Mouse (Mus musculus) forebrain, embryonic 15.5 days (tissue): Measurements from ENCODE around the gene H2afx. TPM values are rescaled to one million over a fixed set of nuclear protein-coding genes. Genes with fewer than 3 reads are reported as not detected.
"Not testable (repeated sequence)": the region's sequence is repeated elsewhere in the genome, so short reads cannot be mapped to it uniquely, and the experiment has no call there.

ENCODE experiments used
- ATAC-seq: fragments of 200-750 bp; cut with Nextera tagmentation; replicated peaks from 2 replicates; pipeline ENCODE4 v1.8.0; 2017; ENCODE audit warnings: mild to moderate bottlenecking, moderate TSS enrichment, moderate library complexity
- H3K27ac ChIP-seq: fragments of 300-500 bp; sonication (generic); replicated peaks from 2 replicates; pipeline ENCODE4 v1.5.1; 2015; ENCODE audit warnings: mild to moderate bottlenecking, inconsistent platforms
- H3K27me3 ChIP-seq: fragments of 300-500 bp; sonication (generic); 2 replicates; pipeline ENCODE4 v1.6.1; 2015; ENCODE audit warnings: inconsistent platforms
- H3K36me3 ChIP-seq: fragments of 300-500 bp; sonication (generic); 2 replicates; pipeline ENCODE4 v1.6.1; 2015; ENCODE audit warnings: mild to moderate bottlenecking, inconsistent platforms
- H3K4me1 ChIP-seq: fragments of 300-500 bp; sonication (generic); 2 replicates; pipeline ENCODE4 v1.6.1; 2015; ENCODE audit warnings: inconsistent platforms
- H3K4me2 ChIP-seq: fragments of 300-500 bp; sonication (generic); replicated peaks from 2 replicates; pipeline ENCODE4 v1.6.1; 2015; ENCODE audit warnings: mild to moderate bottlenecking, inconsistent platforms
- H3K4me3 ChIP-seq: fragments of 300-500 bp; sonication (generic); 2 replicates; pipeline ENCODE4 v1.5.1; 2015; ENCODE audit warnings: mild to moderate bottlenecking, inconsistent platforms
- H3K9ac ChIP-seq: fragments of 300-500 bp; sonication (generic); replicated peaks from 2 replicates; pipeline ENCODE4 v1.6.1; 2015; ENCODE audit warnings: mild to moderate bottlenecking, inconsistent platforms
- H3K9me3 ChIP-seq: fragments of 300-500 bp; sonication (generic); 2 replicates; pipeline ENCODE4 v1.6.1; 2016; ENCODE audit warnings: inconsistent platforms
- WGBS: fragments of 180-500 bp; shearing (Covaris S2); methylation state at CpG from one replicate; pipeline ENCODE4 v1.1.7; 2015; ENCODE audit warnings: mixed read lengths; 5-methylcytosine and 5-hydroxymethylcytosine counted together
- polyA plus RNA-seq: library from polyadenylated mRNA; unstranded; fragments of >200 nt; fragmentation: Nextera tagmentation; extraction: Ambion mirVana; gene quantifications from 2 replicates; pipeline ENCODE4 v1.2.1, GENCODE M21; 2015

The H2afx gene
- polyA plus RNA-seq, 1 experiment from 2014 or later: 232 TPM

DNA sequence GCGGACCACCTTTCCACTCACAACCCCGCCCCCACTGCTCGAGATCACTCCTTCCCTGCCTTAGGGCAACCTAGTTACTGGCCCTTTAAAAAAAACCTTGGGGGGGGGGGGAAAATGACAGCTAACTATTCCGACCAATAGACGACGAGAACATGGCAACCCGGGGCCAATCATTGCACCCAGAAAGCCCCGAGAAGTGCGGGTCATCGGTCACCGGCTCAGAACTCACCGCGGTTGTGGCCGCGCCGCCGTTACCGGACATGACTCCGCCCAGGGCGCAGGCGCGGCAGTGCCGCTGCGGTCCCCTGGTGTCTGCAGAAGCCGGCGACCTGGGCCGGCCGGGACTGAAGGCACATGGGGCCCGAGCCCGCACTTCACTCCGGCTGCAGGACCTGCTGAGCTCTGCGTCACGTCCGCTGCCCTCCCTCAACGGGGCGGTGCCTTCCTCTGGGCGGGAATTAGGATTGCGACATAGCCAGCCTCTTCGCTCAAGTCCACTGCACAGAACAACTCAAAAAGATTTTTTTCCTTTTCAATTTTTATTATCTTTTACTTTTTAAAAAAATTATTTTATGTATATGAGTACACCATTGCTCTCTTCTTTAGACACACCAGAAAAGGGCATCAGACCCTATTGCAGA, 9.4 kb downstream of the H2afx start, which contains the start of gene Hmbs:
TSS of gene Hmbs (minus strand) at position 448 of the 641 bp plus-strand sequence.
- H3K36me3 ChIP-seq: peaks cover 27% of the 10 kb centered on the region
- WGBS: under 1% methylated on average over 39 of the region's 39 CpGs

DNA sequence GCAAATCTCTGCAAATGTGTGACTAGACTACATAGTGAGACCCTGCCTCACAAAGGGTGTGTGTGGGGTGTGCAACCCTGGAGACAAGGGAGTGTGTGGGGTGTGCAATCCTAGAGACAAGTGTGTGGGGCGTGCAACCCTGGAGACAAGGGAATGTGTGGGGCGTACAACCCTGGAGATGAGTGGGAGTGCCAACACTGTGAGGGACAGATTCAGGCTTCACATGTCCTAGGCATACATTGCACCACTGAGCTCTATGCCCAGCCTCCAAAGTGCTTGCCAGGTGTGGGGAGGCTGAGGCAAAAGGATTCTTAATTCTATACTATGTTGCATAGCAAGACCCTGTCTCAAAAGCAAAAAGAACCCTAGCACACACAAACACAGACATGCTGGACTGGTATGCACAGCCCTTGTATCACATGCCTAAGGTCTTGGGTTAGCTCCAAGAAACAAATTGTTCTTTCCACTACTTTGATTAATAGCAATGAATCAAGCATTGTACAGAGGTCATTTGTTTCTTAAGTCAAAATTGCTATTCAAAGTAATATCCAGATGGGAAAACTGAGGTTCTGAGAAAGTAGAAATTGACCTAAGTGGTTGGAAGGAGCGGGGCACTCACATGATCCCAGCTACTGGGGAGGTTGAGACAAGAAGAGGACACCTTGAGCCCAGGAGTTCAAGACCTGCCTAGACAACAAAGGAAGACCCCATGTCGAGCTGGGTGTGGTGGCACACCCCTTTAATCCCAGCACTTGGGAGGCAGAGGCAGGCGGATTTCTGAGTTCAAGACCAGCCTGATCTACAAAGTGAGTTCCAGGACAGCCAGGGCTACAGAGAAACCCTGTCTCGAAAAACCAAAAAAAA, 11.3 kb downstream of the H2afx start:
- Histone ChIP-seq H3K27ac (no peak overlapping the region), H3K4me3 (no peak overlapping the region), H3K27me3 (no peaks in the 10 kb centered on the region), H3K4me1 (peaks cover 17% of the 10 kb centered on the region), H3K9me3 (no peaks in the 10 kb centered on the region), H3K36me3 (peaks cover 42% of the 10 kb centered on the region), H3K4me2 (no peak overlapping the region), H3K9ac (no peak overlapping the region)
- ATAC-seq: no peak
- WGBS: 93% methylated on average over 6 of the region's 6 CpGs

More for the DNA sequence above, 9.4 kb downstream of the H2afx start, which contains the start of gene Hmbs:
- Histone ChIP-seq H3K27ac (peak within 1 kb of the TSS; percentile 95), H3K27me3 (no peaks in the 10 kb centered on the region), H3K4me3 (peak within 1 kb of the TSS; percentile 68), H3K4me1 (peaks cover 17% of the 10 kb centered on the region), H3K9ac (peak within 1 kb of the TSS; percentile 72), H3K4me2 (peak within 1 kb of the TSS; percentile 72), H3K9me3 (no peaks in the 10 kb centered on the region)
- ATAC-seq: peak; percentile 97

DNA sequence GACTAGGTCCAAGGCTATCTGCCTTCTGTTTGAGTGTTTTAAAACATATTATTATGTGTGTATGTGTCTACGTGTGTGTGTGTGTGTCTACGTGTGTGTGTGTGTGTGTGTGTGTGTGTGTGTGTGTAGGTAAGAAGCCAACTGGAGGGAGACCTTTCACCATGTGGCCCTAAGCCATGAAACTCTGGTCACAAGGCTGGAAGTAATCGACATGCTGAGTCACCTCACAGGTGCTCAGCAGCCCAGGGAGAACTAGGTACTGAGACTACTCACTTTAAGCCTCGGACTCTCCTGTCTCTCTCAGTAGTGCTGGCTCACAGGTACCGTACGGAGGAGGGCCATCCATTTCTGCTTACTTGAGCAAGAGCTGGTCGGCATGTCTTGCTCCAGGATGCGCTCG, 12.7 kb downstream of the H2afx start:
- Histone ChIP-seq H3K9ac (no peak overlapping the region), H3K36me3 (peaks cover 54% of the 10 kb centered on the region), H3K4me1 (peaks cover 17% of the 10 kb centered on the region), H3K27me3 (no peaks in the 10 kb centered on the region), H3K27ac (no peak overlapping the region), H3K4me2 (no peak overlapping the region), H3K9me3 (no peaks in the 10 kb centered on the region), H3K4me3 (no peak overlapping the region)
- WGBS: 91% methylated on average over 9 of the region's 9 CpGs
- no peak for ATAC-seq

DNA sequence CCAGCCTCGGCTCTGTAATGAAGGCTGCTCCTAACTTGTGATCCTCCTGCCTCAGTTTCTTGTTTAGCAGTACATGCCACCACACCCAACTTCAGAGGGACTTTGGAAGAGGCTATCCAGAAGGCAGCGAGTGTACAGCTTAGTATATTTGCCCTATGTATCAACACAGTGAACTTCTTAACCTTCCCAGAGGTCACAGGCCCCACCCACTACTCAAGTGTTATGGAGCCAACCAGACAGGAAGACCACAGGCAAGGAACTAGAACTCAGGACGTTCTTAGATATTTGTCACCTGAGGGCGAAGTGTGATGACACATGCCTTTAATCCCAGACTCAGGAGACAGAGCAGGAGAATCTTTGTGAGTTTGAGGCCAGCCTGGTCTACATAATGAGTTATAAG, 13.1 kb downstream of the H2afx start:
- ATAC-seq: no peak
- Histone ChIP-seq H3K4me2 (no peak overlapping the region), H3K4me3 (no peak overlapping the region), H3K9ac (no peak overlapping the region), H3K4me1 (peaks cover 14% of the 10 kb centered on the region), H3K9me3 (no peaks in the 10 kb centered on the region), H3K27me3 (no peaks in the 10 kb centered on the region), H3K27ac (no peak overlapping the region), H3K36me3 (peaks cover 58% of the 10 kb centered on the region)
- 88% methylated on average over 4 of the region's 4 CpGs for WGBS

DNA sequence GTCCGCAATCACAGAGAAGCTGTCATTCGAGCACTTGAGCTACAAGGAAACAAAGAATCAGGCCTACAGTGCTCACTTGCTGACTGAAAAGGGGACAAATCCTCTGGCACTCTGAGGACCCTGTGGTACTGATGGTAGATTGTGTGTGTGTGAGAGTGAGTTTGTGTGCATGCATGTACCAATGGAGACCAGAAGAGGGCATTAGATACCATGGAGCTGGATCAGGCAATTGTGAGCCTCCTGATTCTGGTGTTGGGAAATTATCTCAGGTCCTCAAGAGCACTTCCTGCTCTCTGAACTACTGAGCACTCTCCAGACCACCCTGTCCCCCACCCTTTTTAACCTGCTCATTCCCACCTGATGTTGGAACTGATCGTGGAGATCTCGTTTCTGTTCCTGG, 14.1 kb downstream of the H2afx start:
- H3K4me2 ChIP-seq: no peak overlapping the region
- WGBS: 96% methylated on average over 4 of the region's 4 CpGs
- no peak overlapping the region for H3K9ac ChIP-seq
- no peak overlapping the region for H3K27ac ChIP-seq
- no peak for ATAC-seq
- no peaks in the 10 kb centered on the region for H3K9me3 ChIP-seq
- H3K4me3 ChIP-seq: no peak overlapping the region
- H3K4me1 ChIP-seq: peaks cover 6% of the 10 kb centered on the region
- H3K27me3 ChIP-seq: no peaks in the 10 kb centered on the region
- peaks cover 67% of the 10 kb centered on the region for H3K36me3 ChIP-seq

DNA sequence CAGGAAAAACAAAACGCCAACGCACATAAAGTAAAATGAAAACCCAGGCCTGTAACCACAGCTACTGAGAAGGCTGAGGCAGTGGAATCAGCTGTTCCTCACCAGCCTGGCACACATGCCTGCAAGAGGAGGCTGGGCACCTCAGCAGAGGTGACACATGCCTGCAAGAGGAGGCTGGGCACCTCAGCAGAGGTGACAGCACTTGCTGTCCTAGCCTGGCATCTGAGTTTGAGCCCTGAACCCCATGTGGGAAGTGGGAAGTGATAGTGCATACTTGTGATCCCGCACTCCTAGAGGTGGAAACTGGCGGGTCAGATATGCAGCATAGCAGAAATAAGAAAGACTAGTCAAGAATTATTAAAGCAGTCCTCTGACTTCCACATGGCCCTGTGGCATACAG, 16.9 kb downstream of the H2afx start:
- no peaks in the 10 kb centered on the region for H3K4me1 ChIP-seq
- H3K36me3 ChIP-seq: peaks cover 96% of the 10 kb centered on the region
- no peak overlapping the region for H3K27ac ChIP-seq
- no peak for ATAC-seq
- 98% methylated on average over 4 of the region's 4 CpGs for WGBS
- H3K27me3 ChIP-seq: no peaks in the 10 kb centered on the region
- H3K9ac ChIP-seq: no peak overlapping the region
- no peak overlapping the region for H3K4me3 ChIP-seq
- no peak overlapping the region for H3K4me2 ChIP-seq
- H3K9me3 ChIP-seq: no peaks in the 10 kb centered on the region

DNA sequence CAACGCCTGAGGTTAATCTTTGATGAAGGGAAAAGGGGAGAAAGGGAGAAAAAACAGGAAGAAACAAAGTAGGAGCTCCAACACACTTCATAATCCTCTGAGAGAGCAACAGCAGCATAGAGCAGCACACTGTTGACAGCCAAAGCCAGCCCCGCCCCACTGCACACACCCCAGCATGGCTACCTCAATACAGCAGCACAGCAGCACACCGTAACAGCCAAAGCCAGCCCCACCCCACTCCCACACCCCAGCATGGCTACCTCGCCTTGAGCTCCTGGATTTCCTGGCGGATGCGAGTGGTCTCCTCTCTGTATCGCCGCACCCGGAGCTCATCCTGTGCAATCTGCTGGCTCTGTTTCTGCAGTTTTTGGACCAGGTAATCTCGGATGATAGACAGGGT, 17.8 kb downstream of the H2afx start:
- WGBS: 91% methylated on average over 10 of the region's 10 CpGs

DNA sequence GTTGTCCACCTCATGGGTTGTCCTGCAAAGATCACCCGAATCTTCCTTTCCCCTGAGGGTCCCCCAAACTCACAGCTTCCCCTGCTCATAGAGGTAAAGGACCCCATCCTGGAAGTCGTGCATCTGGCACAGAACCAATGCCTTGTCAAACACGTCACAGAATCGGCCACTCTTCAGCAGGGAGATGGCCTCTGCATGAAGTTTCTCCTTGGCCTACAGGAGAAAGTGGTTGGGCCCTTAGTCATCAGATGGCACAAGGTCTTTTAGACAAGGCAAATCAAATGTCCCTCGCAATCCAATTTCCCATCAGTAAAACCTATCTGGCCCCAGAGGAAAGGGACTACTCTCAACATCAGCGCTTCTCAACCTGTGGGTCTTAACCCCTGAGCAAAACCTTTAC, 18.6 kb downstream of the H2afx start:
- H3K9ac ChIP-seq: no peak overlapping the region
- no peak for ATAC-seq
- WGBS: 92% methylated on average over 6 of the region's 6 CpGs
- H3K9me3 ChIP-seq: no peaks in the 10 kb centered on the region
- H3K4me3 ChIP-seq: no peak overlapping the region
- H3K36me3 ChIP-seq: peaks cover 97% of the 10 kb centered on the region
- H3K4me1 ChIP-seq: no peaks in the 10 kb centered on the region
- no peak overlapping the region for H3K27ac ChIP-seq
- no peak overlapping the region for H3K4me2 ChIP-seq
- no peaks in the 10 kb centered on the region for H3K27me3 ChIP-seq

More for the DNA sequence above, 17.8 kb downstream of the H2afx start:
- H3K4me3 ChIP-seq: no peak overlapping the region
- no peak for ATAC-seq
- no peaks in the 10 kb centered on the region for H3K27me3 ChIP-seq
- H3K9ac ChIP-seq: no peak overlapping the region
- H3K9me3 ChIP-seq: no peaks in the 10 kb centered on the region
- no peak overlapping the region for H3K27ac ChIP-seq
- no peaks in the 10 kb centered on the region for H3K4me1 ChIP-seq
- peaks cover 97% of the 10 kb centered on the region for H3K36me3 ChIP-seq
- H3K4me2 ChIP-seq: no peak overlapping the region

DNA sequence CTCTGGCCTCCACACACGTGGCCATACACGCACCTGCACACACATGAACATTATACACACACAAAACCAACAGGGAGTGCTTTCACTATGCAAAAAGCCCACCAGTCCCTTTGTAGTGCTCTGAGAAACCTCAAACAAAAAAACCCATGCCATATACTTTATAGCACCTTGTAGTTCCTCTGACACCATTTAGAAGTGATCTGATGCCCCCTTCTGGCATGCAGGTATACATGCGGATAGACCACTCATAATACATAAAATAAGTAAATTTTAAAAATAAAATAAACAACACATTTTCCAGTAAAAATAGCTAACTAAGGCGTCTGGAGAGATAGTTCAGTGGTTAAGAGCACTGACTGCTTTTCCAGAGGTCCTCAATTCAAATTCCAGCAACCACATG, 22.7 kb downstream of the H2afx start:
- H3K27me3 ChIP-seq: no peaks in the 10 kb centered on the region
- H3K4me1 ChIP-seq: peaks cover 13% of the 10 kb centered on the region
- WGBS: 69% methylated on average over 4 of the region's 4 CpGs
- H3K4me3 ChIP-seq: no peak overlapping the region
- no peak overlapping the region for H3K9ac ChIP-seq
- peaks cover 73% of the 10 kb centered on the region for H3K36me3 ChIP-seq
- H3K4me2 ChIP-seq: no peak overlapping the region
- H3K9me3 ChIP-seq: no peaks in the 10 kb centered on the region
- H3K27ac ChIP-seq: no peak overlapping the region
- ATAC-seq: no peak

DNA sequence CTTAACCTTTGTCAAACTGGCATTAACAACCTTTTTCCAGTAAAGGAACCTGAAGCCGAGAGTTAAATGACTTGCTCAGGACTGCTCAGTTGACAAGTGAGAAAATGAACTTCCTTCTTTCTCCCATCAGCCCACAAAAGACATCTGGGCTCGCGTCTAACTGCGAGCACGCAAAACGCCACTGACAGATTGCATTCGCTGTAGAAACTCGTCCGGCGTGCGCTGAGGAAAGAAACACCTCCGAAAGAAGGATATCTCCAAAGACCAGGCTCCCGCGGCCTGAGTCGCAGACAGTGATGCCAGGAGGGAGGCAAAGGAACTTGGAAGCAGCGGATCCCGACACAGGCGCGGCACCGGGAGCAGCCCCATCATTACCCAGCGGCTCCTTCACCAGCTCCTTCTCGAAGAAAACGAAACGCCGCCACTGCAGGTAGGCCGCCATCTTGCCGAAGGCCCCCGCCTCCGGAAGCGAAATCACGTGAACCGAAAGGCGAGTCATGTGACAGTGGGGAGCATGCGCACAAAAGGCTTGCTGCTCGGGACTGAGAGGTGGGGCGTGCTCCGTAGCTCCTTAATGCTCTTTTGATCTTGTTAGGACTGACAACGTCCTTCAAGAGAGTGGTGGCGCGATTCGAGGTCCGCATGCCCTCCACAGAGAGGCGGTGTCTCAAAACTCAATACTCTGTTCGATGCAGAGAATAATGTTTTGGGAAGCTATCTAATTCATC, 26.9 kb downstream of the H2afx start, which contains the start of gene Vps11:
TSS of gene Vps11 (minus strand) at position 481 of the 728 bp plus-strand sequence.
- Histone ChIP-seq H3K9ac (peak within 1 kb of the TSS; percentile 92), H3K36me3 (peaks cover 32% of the 10 kb centered on the region), H3K4me1 (peaks cover 13% of the 10 kb centered on the region), H3K4me3 (peak within 1 kb of the TSS; percentile 90), H3K27me3 (no peaks in the 10 kb centered on the region), H3K27ac (peak within 1 kb of the TSS; percentile 85), H3K9me3 (no peaks in the 10 kb centered on the region), H3K4me2 (peak within 1 kb of the TSS; percentile 86)
- ATAC-seq: peak; percentile 91
- 1% methylated on average over 44 of the region's 44 CpGs for WGBS

DNA sequence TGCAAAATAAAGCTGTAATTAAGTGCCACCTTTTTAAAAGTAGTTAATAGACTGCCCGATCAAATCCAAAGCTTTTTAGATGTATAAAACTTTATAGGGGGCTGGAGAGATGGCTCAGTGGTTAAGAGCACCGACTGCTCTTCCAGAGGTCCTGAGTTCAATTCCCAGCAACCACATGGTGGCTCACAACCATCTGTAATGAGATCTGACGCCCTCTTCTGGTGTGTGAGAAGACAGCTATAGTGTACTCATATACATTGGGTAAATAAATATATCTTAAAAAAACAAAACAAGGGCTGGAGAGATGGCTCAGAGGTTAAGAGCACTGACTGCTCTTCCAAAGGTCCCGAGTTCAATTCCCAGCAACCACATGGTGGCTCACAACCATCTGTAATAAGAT, 27.4 kb downstream of the H2afx start:
- Histone ChIP-seq H3K27ac (peak overlapping the region; percentile 85), H3K4me1 (peaks cover 13% of the 10 kb centered on the region), H3K4me3 (peak overlapping the region; percentile 90), H3K9ac (peak overlapping the region; percentile 92), H3K4me2 (peak overlapping the region; percentile 86), H3K36me3 (peaks cover 26% of the 10 kb centered on the region)
- not testable (repeated sequence) for H3K9me3 ChIP-seq, H3K27me3 ChIP-seq
- ATAC-seq: 0 out of 2 replicates have a peak, but pooled peaks have one; percentile 19
- WGBS: 46% methylated on average over 4 of the region's 4 CpGs

DNA sequence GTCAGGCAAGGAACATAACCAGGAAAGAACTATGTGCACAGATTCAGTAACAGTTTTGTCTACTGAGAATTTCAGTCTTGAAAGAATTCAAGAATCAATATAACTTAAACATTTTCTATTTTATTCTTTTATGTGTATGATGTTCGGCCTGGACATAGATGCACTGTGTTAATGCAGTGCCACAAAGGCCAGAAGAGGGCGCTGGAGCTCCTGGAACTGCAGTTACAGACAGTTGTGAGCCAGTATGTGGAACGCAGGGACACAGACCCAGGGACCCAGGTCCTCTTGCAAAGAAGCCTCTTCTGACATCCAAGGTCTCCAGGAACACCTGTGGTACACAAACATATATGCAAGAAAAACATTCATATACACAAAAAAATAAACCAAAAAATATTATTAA, 30.0 kb downstream of the H2afx start:
- H3K36me3 ChIP-seq: peaks cover 5% of the 10 kb centered on the region
- H3K4me1 ChIP-seq: peaks cover 13% of the 10 kb centered on the region
- H3K9ac ChIP-seq: no peak overlapping the region
- no peak overlapping the region for H3K4me3 ChIP-seq
- H3K4me2 ChIP-seq: no peak overlapping the region
- no peaks in the 10 kb centered on the region for H3K9me3 ChIP-seq
- H3K27me3 ChIP-seq: no peaks in the 10 kb centered on the region
- ATAC-seq: no peak
- no peak overlapping the region for H3K27ac ChIP-seq
- 59% methylated on average over 3 of the region's 3 CpGs for WGBS
